Mouse (Mus musculus): ENCODE results near the gene Cyth3. TPM values are rescaled to one million over a fixed set of nuclear protein-coding genes. Genes with fewer than 3 reads are reported as not detected.

Gene Cyth3
- polyA plus RNA-seq, 1 experiment from 2014 or later = 29.4 TPM

DNA sequence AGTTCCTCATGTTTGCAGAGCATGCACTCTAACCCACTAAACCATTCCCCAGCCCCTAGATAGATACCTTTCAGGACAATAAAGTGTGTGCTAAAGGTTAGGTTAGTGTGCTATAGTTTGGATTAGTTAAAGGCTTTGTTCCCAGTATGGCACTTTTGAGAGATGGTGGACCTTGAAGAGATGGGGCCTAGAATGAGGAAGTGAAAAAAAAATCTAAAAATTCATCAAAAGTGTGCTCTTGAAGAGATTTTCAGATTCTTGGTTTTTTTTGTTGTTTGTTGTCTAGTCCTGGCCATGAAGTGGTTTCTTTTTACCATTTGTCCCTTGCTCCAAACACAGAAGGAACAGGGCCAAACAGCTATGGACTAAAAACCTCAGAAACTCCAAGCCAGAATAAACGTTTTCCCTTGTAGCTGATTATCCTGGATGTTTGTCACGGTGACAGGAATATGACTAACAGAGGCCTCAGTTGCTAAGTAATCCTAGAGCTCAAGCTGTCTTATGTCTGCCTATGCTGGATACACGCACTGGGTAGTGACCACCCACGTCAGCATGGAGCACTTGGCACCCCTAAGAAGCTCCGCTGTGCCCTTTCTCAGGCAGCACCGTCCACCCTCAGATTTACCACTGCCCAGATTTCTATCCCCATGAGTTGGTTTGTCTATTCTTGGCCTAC is 48.6 kb downstream of the Cyth3 start:
- 91% methylated on average over 6 of the region's 6 CpGs for WGBS
- H3K4me3 ChIP-seq (ENCODE audit: low read depth, low read length) = no peak overlapping the region
- no peaks in the 10 kb centered on the region for H3K9me3 ChIP-seq (ENCODE audit: control insufficient read depth, low read length)
- H3K4me1 ChIP-seq (replicated peaks; ENCODE audit: control insufficient read depth, insufficient read depth, low read length) = no peaks in the 10 kb centered on the region
- DNase-seq (ENCODE audit: low spot score) (no peak), ATAC-seq (replicated peaks; ENCODE audit: low FRiP score) (no peak)
- H3K36me3 ChIP-seq (ENCODE audit: control insufficient read depth, insufficient read depth, low read length) = no peaks in the 10 kb centered on the region
- H3K4me2 ChIP-seq (ENCODE audit: low read depth, low read length, severe bottlenecking) = no peak overlapping the region
- H3K9ac ChIP-seq (ENCODE audit: low read length) = no peak overlapping the region
- no peaks in the 10 kb centered on the region for H3K27me3 ChIP-seq (ENCODE audit: control insufficient read depth, insufficient read depth, low read length)
- no peak overlapping the region for H3K27ac ChIP-seq (ENCODE audit: low read depth, low read length)

DNA sequence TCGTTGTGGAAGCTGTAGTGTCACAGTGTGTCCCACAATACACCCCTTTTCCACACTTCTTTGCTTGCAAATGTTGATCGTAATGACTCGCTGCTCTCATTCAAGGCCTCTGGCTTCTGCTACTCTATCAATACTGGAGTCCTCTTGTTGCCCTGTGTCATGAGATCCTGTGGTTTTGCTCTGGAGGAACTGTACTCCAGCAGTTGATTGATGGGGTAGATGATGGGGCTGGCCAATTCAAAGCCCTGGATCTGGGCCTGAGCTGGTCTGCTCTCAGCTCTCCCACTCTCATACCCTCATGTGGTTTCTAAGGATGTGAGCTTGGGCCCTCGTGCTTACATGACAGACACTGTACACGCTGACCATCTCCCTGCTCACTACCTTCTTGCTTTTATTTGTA is 52.3 kb downstream of the Cyth3 start:
- no peak for DNase-seq (ENCODE audit: low spot score)

DNA sequence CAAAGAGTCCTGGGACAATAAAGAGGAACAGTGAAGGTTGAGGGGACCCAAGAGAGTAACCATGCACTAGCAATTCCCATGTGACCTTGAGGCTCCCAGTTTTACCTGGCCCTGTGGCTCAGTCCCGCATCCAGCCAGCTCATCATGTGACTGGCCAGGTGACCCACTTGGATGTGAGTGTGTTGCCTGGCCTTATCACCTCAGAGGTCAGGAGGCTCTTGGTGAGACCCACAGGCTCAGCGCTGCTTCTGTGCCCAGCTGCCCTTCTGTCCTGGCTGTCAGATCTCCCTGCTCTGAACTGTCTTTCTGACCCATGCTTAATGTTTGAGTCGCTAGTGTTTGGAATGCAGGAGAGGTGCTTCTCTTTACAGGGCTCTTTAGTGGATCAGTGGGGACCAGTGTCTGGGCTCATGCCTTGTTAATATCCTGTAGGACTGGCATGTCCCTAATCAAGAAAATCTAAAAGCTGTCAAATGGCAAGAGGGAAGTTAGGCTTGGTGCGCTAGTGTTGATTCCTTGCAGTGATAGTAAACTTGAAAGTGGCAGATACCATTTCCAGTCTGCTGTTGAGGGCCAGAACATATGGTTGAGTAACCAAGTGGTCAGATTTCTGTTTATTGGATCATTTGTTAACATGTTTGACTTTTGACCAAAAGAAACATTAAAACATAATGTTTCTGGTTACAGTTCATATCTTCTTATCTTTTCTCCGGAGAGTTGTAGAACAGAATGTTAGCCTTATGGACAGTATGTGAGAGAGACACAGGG is 54.2 kb downstream of the Cyth3 start:
- no peak for DNase-seq (ENCODE audit: low spot score)
- no peaks in the 10 kb centered on the region for H3K9me3 ChIP-seq (ENCODE audit: control insufficient read depth, low read length)
- no peak overlapping the region for H3K9ac ChIP-seq (ENCODE audit: low read length)
- H3K4me3 ChIP-seq (ENCODE audit: low read depth, low read length) = no peak overlapping the region
- no peak overlapping the region for H3K27ac ChIP-seq (ENCODE audit: low read depth, low read length)
- ATAC-seq (replicated peaks; ENCODE audit: low FRiP score) = no peak
- H3K4me1 ChIP-seq (replicated peaks; ENCODE audit: control insufficient read depth, insufficient read depth, low read length) = no peaks in the 10 kb centered on the region
- WGBS = 89% methylated on average over 5 of the region's 5 CpGs
- H3K27me3 ChIP-seq (ENCODE audit: control insufficient read depth, insufficient read depth, low read length) = no peaks in the 10 kb centered on the region
- no peaks in the 10 kb centered on the region for H3K36me3 ChIP-seq (ENCODE audit: control insufficient read depth, insufficient read depth, low read length)
- no peak overlapping the region for H3K4me2 ChIP-seq (ENCODE audit: low read depth, low read length, severe bottlenecking)

More for the DNA sequence above, 52.3 kb downstream of the Cyth3 start:
- H3K27me3 ChIP-seq (ENCODE audit: control insufficient read depth, insufficient read depth, low read length) = no peaks in the 10 kb centered on the region
- no peak for ATAC-seq (replicated peaks; ENCODE audit: low FRiP score)
- no peaks in the 10 kb centered on the region for H3K36me3 ChIP-seq (ENCODE audit: control insufficient read depth, insufficient read depth, low read length)
- WGBS = 88% methylated on average over 5 of the region's 5 CpGs
- H3K4me1 ChIP-seq (replicated peaks; ENCODE audit: control insufficient read depth, insufficient read depth, low read length) = no peaks in the 10 kb centered on the region
- no peak overlapping the region for H3K4me3 ChIP-seq (ENCODE audit: low read depth, low read length)
- no peak overlapping the region for H3K9ac ChIP-seq (ENCODE audit: low read length)
- no peak overlapping the region for H3K27ac ChIP-seq (ENCODE audit: low read depth, low read length)
- H3K9me3 ChIP-seq (ENCODE audit: control insufficient read depth, low read length) = no peaks in the 10 kb centered on the region
- H3K4me2 ChIP-seq (ENCODE audit: low read depth, low read length, severe bottlenecking) = no peak overlapping the region

DNA sequence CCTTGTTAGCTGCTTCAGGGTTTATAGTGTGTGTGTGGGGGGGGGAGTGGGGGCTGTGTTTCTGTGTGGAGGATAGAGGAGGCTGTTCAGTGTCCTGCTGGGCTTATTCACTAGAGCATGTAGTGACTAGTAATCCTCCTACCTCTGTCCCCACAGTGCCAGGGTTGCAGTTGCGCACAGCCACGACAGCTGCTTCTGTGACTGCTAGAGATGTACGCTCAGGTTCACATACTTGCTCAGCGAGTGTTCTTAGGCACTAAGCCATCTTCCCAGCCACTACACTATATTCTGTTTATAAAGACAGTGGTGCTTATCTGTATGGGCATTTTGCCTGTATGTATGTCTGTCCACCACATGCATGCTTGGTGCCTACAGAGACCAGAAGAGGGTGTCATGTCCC is 55.1 kb downstream of the Cyth3 start:
- H3K36me3 ChIP-seq (ENCODE audit: control insufficient read depth, insufficient read depth, low read length) = no peaks in the 10 kb centered on the region
- no peak overlapping the region for H3K27ac ChIP-seq (ENCODE audit: low read depth, low read length)
- no peaks in the 10 kb centered on the region for H3K4me1 ChIP-seq (replicated peaks; ENCODE audit: control insufficient read depth, insufficient read depth, low read length)
- 70% methylated on average over 4 of the region's 4 CpGs for WGBS
- no peak overlapping the region for H3K4me2 ChIP-seq (ENCODE audit: low read depth, low read length, severe bottlenecking)
- ATAC-seq (replicated peaks; ENCODE audit: low FRiP score) = no peak
- DNase-seq (ENCODE audit: low spot score) = no peak
- H3K27me3 ChIP-seq (ENCODE audit: control insufficient read depth, insufficient read depth, low read length) = no peaks in the 10 kb centered on the region
- no peaks in the 10 kb centered on the region for H3K9me3 ChIP-seq (ENCODE audit: control insufficient read depth, low read length)
- H3K9ac ChIP-seq (ENCODE audit: low read length) = no peak overlapping the region
- no peak overlapping the region for H3K4me3 ChIP-seq (ENCODE audit: low read depth, low read length)

DNA sequence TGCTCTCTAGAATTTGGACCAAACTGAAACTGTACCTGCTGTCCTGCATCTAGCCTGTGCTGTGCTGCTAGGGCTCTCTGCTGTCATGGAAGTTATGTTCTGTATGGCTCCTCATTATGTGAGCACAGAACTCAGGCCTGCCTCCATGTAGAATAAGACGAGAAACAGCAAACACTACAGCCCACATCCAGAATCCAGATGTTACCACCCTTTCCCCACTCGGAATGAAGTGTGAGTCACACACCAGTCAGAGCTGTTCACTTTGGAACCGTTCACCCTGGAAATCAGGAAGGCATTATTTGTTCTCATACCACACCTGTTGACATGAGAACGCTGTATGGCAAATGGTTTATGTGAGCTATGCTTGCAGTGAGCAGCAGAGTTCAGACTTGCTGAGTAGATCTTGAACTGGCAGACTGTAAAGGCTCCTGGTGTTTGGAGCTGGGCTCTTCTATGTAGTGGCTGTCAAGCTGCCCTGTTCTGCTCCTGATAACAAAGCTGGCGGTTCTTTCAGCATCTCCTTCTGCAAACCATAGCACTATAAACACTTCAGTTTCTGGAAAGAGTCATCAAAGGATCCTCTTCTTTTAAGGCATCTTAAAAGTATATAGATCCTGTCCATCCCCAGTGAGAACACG is 56.5 kb downstream of the Cyth3 start:
- no peak overlapping the region for H3K4me3 ChIP-seq (ENCODE audit: low read depth, low read length)
- 86% methylated on average over 6 of the region's 6 CpGs for WGBS
- no peak overlapping the region for H3K4me2 ChIP-seq (ENCODE audit: low read depth, low read length, severe bottlenecking)
- H3K27ac ChIP-seq (ENCODE audit: low read depth, low read length) = no peak overlapping the region
- no peak overlapping the region for H3K9ac ChIP-seq (ENCODE audit: low read length)
- no peaks in the 10 kb centered on the region for H3K27me3 ChIP-seq (ENCODE audit: control insufficient read depth, insufficient read depth, low read length)
- H3K9me3 ChIP-seq (ENCODE audit: control insufficient read depth, low read length) = no peaks in the 10 kb centered on the region
- no peaks in the 10 kb centered on the region for H3K36me3 ChIP-seq (ENCODE audit: control insufficient read depth, insufficient read depth, low read length)
- no peaks in the 10 kb centered on the region for H3K4me1 ChIP-seq (replicated peaks; ENCODE audit: control insufficient read depth, insufficient read depth, low read length)
- no peak for DNase-seq (ENCODE audit: low spot score)
- no peak for ATAC-seq (replicated peaks; ENCODE audit: low FRiP score)

DNA sequence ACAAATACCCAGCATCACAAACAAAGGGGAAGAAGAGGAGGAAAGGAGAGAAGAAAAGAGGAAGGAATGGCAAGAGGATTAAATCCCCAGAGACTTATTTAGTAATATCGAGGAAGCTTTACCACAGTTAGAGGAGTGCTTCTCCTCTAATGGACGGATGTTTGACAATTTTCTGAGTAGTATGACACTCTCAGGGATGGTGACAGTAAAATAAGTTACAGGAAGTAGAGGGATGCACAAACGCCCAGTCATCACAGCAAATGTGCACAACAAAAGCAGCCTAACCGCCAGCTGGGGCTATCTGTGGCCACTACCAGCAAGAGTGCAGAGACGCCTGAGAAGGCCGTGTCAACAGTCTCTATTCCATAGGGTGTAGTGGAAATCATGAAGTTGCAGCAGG is 57.4 kb downstream of the Cyth3 start:
- Histone ChIP-seq H3K9ac (ENCODE audit: low read length) (no peak overlapping the region), H3K9me3 (ENCODE audit: control insufficient read depth, low read length) (no peaks in the 10 kb centered on the region), H3K36me3 (ENCODE audit: control insufficient read depth, insufficient read depth, low read length) (no peaks in the 10 kb centered on the region), H3K4me1 (replicated peaks; ENCODE audit: control insufficient read depth, insufficient read depth, low read length) (no peaks in the 10 kb centered on the region), H3K4me2 (ENCODE audit: low read depth, low read length, severe bottlenecking) (no peak overlapping the region), H3K4me3 (ENCODE audit: low read depth, low read length) (no peak overlapping the region), H3K27me3 (ENCODE audit: control insufficient read depth, insufficient read depth, low read length) (no peaks in the 10 kb centered on the region), H3K27ac (ENCODE audit: low read depth, low read length) (no peak overlapping the region)
- DNase-seq (ENCODE audit: low spot score) (no peak), ATAC-seq (replicated peaks; ENCODE audit: low FRiP score) (no peak)
- WGBS = 63% methylated on average over 6 of the region's 6 CpGs

DNA sequence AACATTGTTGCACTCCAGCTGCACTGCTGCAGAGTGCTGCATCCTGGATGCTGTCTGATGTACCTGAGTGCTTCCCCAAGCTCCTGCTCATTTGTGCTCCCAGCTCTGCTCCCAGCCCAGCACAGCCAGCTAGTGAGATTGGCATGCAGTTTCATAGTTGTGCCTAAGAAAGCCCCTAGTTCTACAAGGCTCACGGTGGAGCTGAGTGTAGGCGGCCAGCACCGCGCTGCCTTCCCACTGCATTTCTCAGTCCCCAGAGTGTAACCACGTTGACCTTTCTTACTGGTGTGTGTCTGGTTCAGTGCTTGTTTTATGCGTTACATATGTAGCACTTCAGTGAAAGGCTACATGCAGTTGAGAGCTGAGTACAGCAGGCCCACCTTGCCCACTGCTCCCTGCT is 61.4 kb downstream of the Cyth3 start:
- no peak for DNase-seq (ENCODE audit: low spot score)
- 83% methylated on average over 6 of the region's 6 CpGs for WGBS
- H3K36me3 ChIP-seq (ENCODE audit: control insufficient read depth, insufficient read depth, low read length) = no peaks in the 10 kb centered on the region
- H3K9ac ChIP-seq (ENCODE audit: low read length) = no peak overlapping the region
- H3K4me3 ChIP-seq (ENCODE audit: low read depth, low read length) = no peak overlapping the region
- no peaks in the 10 kb centered on the region for H3K9me3 ChIP-seq (ENCODE audit: control insufficient read depth, low read length)
- ATAC-seq (replicated peaks; ENCODE audit: low FRiP score) = no peak
- H3K4me1 ChIP-seq (replicated peaks; ENCODE audit: control insufficient read depth, insufficient read depth, low read length) = no peaks in the 10 kb centered on the region
- no peaks in the 10 kb centered on the region for H3K27me3 ChIP-seq (ENCODE audit: control insufficient read depth, insufficient read depth, low read length)
- H3K27ac ChIP-seq (ENCODE audit: low read depth, low read length) = no peak overlapping the region
- H3K4me2 ChIP-seq (ENCODE audit: low read depth, low read length, severe bottlenecking) = no peak overlapping the region

DNA sequence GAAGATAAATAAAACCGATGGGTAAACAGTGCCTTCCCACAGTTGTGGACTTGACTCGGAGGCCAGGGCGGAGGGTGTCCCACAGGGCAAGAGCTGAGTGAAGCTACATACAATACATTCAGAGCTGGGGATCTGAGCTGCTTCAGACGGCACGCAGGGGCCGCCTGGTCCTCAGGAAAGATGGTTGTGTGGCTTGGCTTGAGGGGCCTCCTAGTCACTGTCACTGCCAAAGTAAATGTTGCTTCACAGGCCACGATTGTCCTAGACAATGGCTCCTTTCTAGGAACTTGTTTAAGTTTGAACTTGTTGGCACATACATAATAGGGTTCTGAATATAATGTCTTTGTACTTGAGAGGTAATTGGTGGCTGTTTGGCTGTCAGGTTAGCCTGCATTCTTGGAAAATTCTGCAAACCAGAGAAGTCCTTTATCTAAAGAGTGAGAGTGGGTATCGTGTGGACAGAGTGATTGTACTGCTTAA is 62.7 kb downstream of the Cyth3 start:
- Histone ChIP-seq H3K4me3 (ENCODE audit: low read depth, low read length) (no peak overlapping the region), H3K27ac (ENCODE audit: low read depth, low read length) (no peak overlapping the region), H3K4me1 (replicated peaks; ENCODE audit: control insufficient read depth, insufficient read depth, low read length) (no peaks in the 10 kb centered on the region), H3K4me2 (ENCODE audit: low read depth, low read length, severe bottlenecking) (no peak overlapping the region), H3K27me3 (ENCODE audit: control insufficient read depth, insufficient read depth, low read length) (no peaks in the 10 kb centered on the region), H3K36me3 (ENCODE audit: control insufficient read depth, insufficient read depth, low read length) (no peaks in the 10 kb centered on the region), H3K9me3 (ENCODE audit: control insufficient read depth, low read length) (no peaks in the 10 kb centered on the region), H3K9ac (ENCODE audit: low read length) (no peak overlapping the region)
- ATAC-seq (replicated peaks; ENCODE audit: low FRiP score) (no peak), DNase-seq (ENCODE audit: low spot score) (no peak)
- 83% methylated on average over 8 of the region's 8 CpGs for WGBS
